Mouse (Mus musculus) heart, embryonic 11.5 days (tissue): ENCODE data around the gene Eef1akmt2. TPM values are rescaled to one million over a fixed set of nuclear protein-coding genes. Genes with fewer than 3 reads are reported as not detected.
A peak's percentile ranks its signal among the peaks of the same experiment; 100 is the strongest.

Experiments
- ATAC-seq: fragments of 200-750 bp; cut with Nextera tagmentation; replicated peaks from 2 replicates; pipeline ENCODE4 v1.8.0; 2017; ENCODE audit warnings: moderate library complexity; ENCODE audit not compliant: insufficient number of reproducible peaks, low FRiP score, low TSS enrichment
- H3K27ac ChIP-seq: fragments of 300-500 bp; sonication (generic); 2 replicates; pipeline ENCODE4 v1.5.1; 2014; ENCODE audit warnings: mild to moderate bottlenecking, low read depth, low read length
- H3K27me3 ChIP-seq: fragments of 300-500 bp; sonication (generic); 2 replicates; pipeline ENCODE4 v1.6.1; 2014; ENCODE audit warnings: mild to moderate bottlenecking, low read length, mixed read lengths; ENCODE audit not compliant: control insufficient read depth, insufficient read depth
- H3K36me3 ChIP-seq: fragments of 300-500 bp; sonication (generic); 2 replicates; pipeline ENCODE4 v1.6.1; 2014; ENCODE audit warnings: mild to moderate bottlenecking, low read length, moderate library complexity, mixed read lengths; ENCODE audit not compliant: control insufficient read depth, insufficient read depth
- H3K4me1 ChIP-seq: fragments of 300-500 bp; sonication (generic); 2 replicates; pipeline ENCODE4 v1.6.1; 2014; ENCODE audit warnings: low read length; ENCODE audit not compliant: control insufficient read depth, insufficient read depth
- H3K4me2 ChIP-seq: fragments of 300-500 bp; sonication (generic); 2 replicates; pipeline ENCODE4 v1.6.1; 2014; ENCODE audit warnings: mild to moderate bottlenecking, moderate library complexity
- H3K4me3 ChIP-seq: fragments of 300-500 bp; sonication (generic); 2 replicates; pipeline ENCODE4 v1.5.1; 2014; ENCODE audit warnings: low read depth, low read length
- H3K9ac ChIP-seq: fragments of 300-500 bp; sonication (generic); 2 replicates; pipeline ENCODE4 v1.6.1; 2014; ENCODE audit warnings: mild to moderate bottlenecking, low read depth, low read length, moderate library complexity
- H3K9me3 ChIP-seq: fragments of 300-500 bp; sonication (generic); replicated peaks from 2 replicates; pipeline ENCODE4 v1.6.1; 2016; ENCODE audit warnings: low read length; ENCODE audit not compliant: control insufficient read depth
- WGBS: fragments of 180-500 bp; shearing (Covaris S2); extraction: QIAGEN DNeasy Blood & Tissue Kit; methylation state at CpG from one replicate; pipeline ENCODE4 v1.1.7; 2014; ENCODE audit not compliant: insufficient replicate concordance; 5-methylcytosine and 5-hydroxymethylcytosine counted together
- polyA plus RNA-seq: library from polyadenylated mRNA; unstranded; fragments of >200 nt; fragmentation: Nextera tagmentation; extraction: Ambion mirVana; gene quantifications from 2 replicates; pipeline ENCODE4 v1.2.1, GENCODE M21; 2014

Gene Eef1akmt2
- polyA plus RNA-seq, 1 experiment from 2014 or later: 43.7 TPM

- H3K27ac ChIP-seq: no peak overlapping the region
- peaks cover 40% of the 10 kb centered on the region for H3K36me3 ChIP-seq
- no peak overlapping the region for H3K9ac ChIP-seq
- ATAC-seq: no peak
- no peak overlapping the region for H3K4me3 ChIP-seq
- H3K4me2 ChIP-seq: no peak overlapping the region
- no peaks in the 10 kb centered on the region for H3K27me3 ChIP-seq
- no peaks in the 10 kb centered on the region for H3K9me3 ChIP-seq
- no peaks in the 10 kb centered on the region for H3K4me1 ChIP-seq
- WGBS: 69% methylated on average over 2 of the region's 2 CpGs
Measured at GRCm38 (mm10) chr7:132882343-132882742, 29.9 kb upstream of the Eef1akmt2 start.

- Histone ChIP-seq H3K27ac (no peak overlapping the region), H3K4me2 (no peak overlapping the region), H3K27me3 (no peaks in the 10 kb centered on the region), H3K36me3 (peaks cover 55% of the 10 kb centered on the region), H3K4me1 (no peaks in the 10 kb centered on the region), H3K4me3 (no peak overlapping the region), H3K9ac (no peak overlapping the region), H3K9me3 (no peaks in the 10 kb centered on the region)
- WGBS: 51% methylated on average over 1 of the region's 1 CpGs
- ATAC-seq: no peak
Measured at GRCm38 (mm10) chr7:132880276-132880675, 27.8 kb upstream of the Eef1akmt2 start.

GRCm38 (mm10) chr7:132875391-132876086 is 23.1 kb upstream of the Eef1akmt2 start:
- Histone ChIP-seq H3K36me3 (peaks cover 42% of the 10 kb centered on the region), H3K27ac (no peak overlapping the region), H3K4me2 (no peak overlapping the region), H3K27me3 (no peaks in the 10 kb centered on the region), H3K4me3 (no peak overlapping the region), H3K9ac (no peak overlapping the region), H3K4me1 (no peaks in the 10 kb centered on the region), H3K9me3 (no peaks in the 10 kb centered on the region)
- no peak for ATAC-seq
- WGBS: 84% methylated on average over 2 of the region's 2 CpGs

GRCm38 (mm10) chr7:132873043-132873442 is 20.6 kb upstream of the Eef1akmt2 start:
- no peaks in the 10 kb centered on the region for H3K4me1 ChIP-seq
- H3K9me3 ChIP-seq: no peaks in the 10 kb centered on the region
- H3K9ac ChIP-seq: no peak overlapping the region
- no peak overlapping the region for H3K27ac ChIP-seq
- no peaks in the 10 kb centered on the region for H3K27me3 ChIP-seq
- 89% methylated on average over 2 of the region's 2 CpGs for WGBS
- H3K4me3 ChIP-seq: no peak overlapping the region
- peaks cover 30% of the 10 kb centered on the region for H3K36me3 ChIP-seq
- H3K4me2 ChIP-seq: no peak overlapping the region
- no peak for ATAC-seq

GRCm38 (mm10) chr7:132866316-132866715 is 13.8 kb upstream of the Eef1akmt2 start:
- H3K4me1 ChIP-seq: no peaks in the 10 kb centered on the region
- peaks cover 9% of the 10 kb centered on the region; the same call in 1 of the 2 replicates for H3K36me3 ChIP-seq
- no peak overlapping the region for H3K4me3 ChIP-seq
- WGBS: 92% methylated on average over 9 of the region's 9 CpGs
- H3K27me3 ChIP-seq: no peaks in the 10 kb centered on the region
- no peak overlapping the region for H3K4me2 ChIP-seq
- no peaks in the 10 kb centered on the region for H3K9me3 ChIP-seq
- no peak for ATAC-seq
- H3K27ac ChIP-seq: no peak overlapping the region
- no peak overlapping the region for H3K9ac ChIP-seq

- H3K9ac ChIP-seq: peak within 1 kb of the TSS; percentile 80
- H3K27me3 ChIP-seq: no peaks in the 10 kb centered on the region
- peak; percentile 94 for ATAC-seq
- H3K4me2 ChIP-seq: peak within 1 kb of the TSS; percentile 90
- no peaks in the 10 kb centered on the region for H3K36me3 ChIP-seq
- peaks cover 8% of the 10 kb centered on the region for H3K4me1 ChIP-seq
- peak within 1 kb of the TSS; percentile 81 for H3K27ac ChIP-seq
- 1% methylated on average over 53 of the region's 53 CpGs for WGBS
- H3K4me3 ChIP-seq: peak within 1 kb of the TSS; percentile 65
- H3K9me3 ChIP-seq: no peaks in the 10 kb centered on the region
Measured at GRCm38 (mm10) chr7:132859042-132859958, 6.8 kb upstream of the Eef1akmt2 start, which contains the start of gene Abraxas2. Gene Abraxas2, plus strand, starts transcription at chr7:132859225.

- Histone ChIP-seq H3K27me3 (no peaks in the 10 kb centered on the region), H3K9me3 (no peaks in the 10 kb centered on the region), H3K27ac (no peak overlapping the region), H3K36me3 (no peaks in the 10 kb centered on the region), H3K4me2 (no peak overlapping the region), H3K4me3 (no peak overlapping the region), H3K9ac (no peak overlapping the region), H3K4me1 (peaks cover 8% of the 10 kb centered on the region)
- WGBS: 61% methylated on average over 5 of the region's 5 CpGs
- ATAC-seq: no peak
Measured at GRCm38 (mm10) chr7:132858043-132858608, 5.7 kb upstream of the Eef1akmt2 start.

- Histone ChIP-seq H3K27me3 (no peaks in the 10 kb centered on the region), H3K9ac (no peak overlapping the region), H3K27ac (no peak overlapping the region), H3K4me2 (no peak overlapping the region), H3K9me3 (no peaks in the 10 kb centered on the region), H3K4me3 (no peak overlapping the region), H3K4me1 (peaks cover 15% of the 10 kb centered on the region), H3K36me3 (no peaks in the 10 kb centered on the region)
- 80% methylated on average over 1 of the region's 1 CpGs for WGBS
- ATAC-seq: no peak
Measured at GRCm38 (mm10) chr7:132856083-132856482, 3.6 kb upstream of the Eef1akmt2 start.
